Mouse (Mus musculus) neural tube, embryonic 11.5 days (tissue): ENCODE measurements around the gene Foxn2. TPM values are rescaled to one million over a fixed set of nuclear protein-coding genes. Genes with fewer than 3 reads are reported as not detected.

Source experiments
- ATAC-seq: fragments of 200-750 bp; cut with Nextera tagmentation; 2 replicates; pipeline ENCODE4 v1.8.0; 2017; ENCODE audit warnings: moderate number of reproducible peaks, mild to moderate bottlenecking, moderate TSS enrichment, moderate library complexity; ENCODE audit not compliant: insufficient read depth, low FRiP score, low TSS enrichment
- DNase-seq: peaks from one replicate; pipeline ENCODE4 v3.0.0-alpha.2; 2015; ENCODE audit warnings: low spot score
- H3K27ac ChIP-seq: fragments of 300-500 bp; sonication (generic); 2 replicates; pipeline ENCODE4 v1.5.1; 2014; ENCODE audit warnings: low read depth, mild to moderate bottlenecking, low read length
- H3K27me3 ChIP-seq: fragments of 300-500 bp; sonication (generic); 2 replicates; pipeline ENCODE4 v1.6.1; 2014; ENCODE audit warnings: mild to moderate bottlenecking, low read length, mixed read lengths; ENCODE audit not compliant: control insufficient read depth, insufficient read depth
- H3K36me3 ChIP-seq: fragments of 300-500 bp; sonication (generic); 2 replicates; pipeline ENCODE4 v1.6.1; 2014; ENCODE audit warnings: mild to moderate bottlenecking, low read length, moderate library complexity, mixed read lengths; ENCODE audit not compliant: control insufficient read depth, insufficient read depth
- H3K4me1 ChIP-seq: fragments of 300-500 bp; sonication (generic); 2 replicates; pipeline ENCODE4 v1.6.1; 2014; ENCODE audit warnings: low read length, mixed read lengths; ENCODE audit not compliant: control insufficient read depth, insufficient read depth
- H3K4me2 ChIP-seq: fragments of 300-500 bp; sonication (generic); 2 replicates; pipeline ENCODE4 v1.6.1; 2014; ENCODE audit warnings: low read depth, mild to moderate bottlenecking, moderate library complexity
- H3K4me3 ChIP-seq: fragments of 300-500 bp; sonication (generic); 2 replicates; pipeline ENCODE4 v1.5.1; 2014; ENCODE audit warnings: low read depth, low read length
- H3K9ac ChIP-seq: fragments of 300-500 bp; sonication (generic); 2 replicates; pipeline ENCODE4 v1.6.1; 2014; ENCODE audit warnings: mild to moderate bottlenecking, low read length
- H3K9me3 ChIP-seq: fragments of 300-500 bp; sonication (generic); 2 replicates; pipeline ENCODE4 v1.6.1; 2016; ENCODE audit warnings: low read length; ENCODE audit not compliant: control insufficient read depth
- WGBS: fragments of 180-500 bp; shearing (Covaris S2); extraction: QIAGEN DNeasy Blood & Tissue Kit; methylation state at CpG from one replicate; pipeline ENCODE4 v1.1.7; 2014; 5-methylcytosine and 5-hydroxymethylcytosine counted together
- polyA plus RNA-seq: library from polyadenylated mRNA; unstranded; fragments of >200 nt; fragmentation: Nextera tagmentation; extraction: Ambion mirVana; gene quantifications from 2 replicates; pipeline ENCODE4 v1.2.1, GENCODE M21; 2014

Foxn2 gene
- polyA plus RNA-seq, 1 experiment from 2014 or later = 8.3 TPM

GRCm38 (mm10) chr17:88405076-88405475 lies 35.4 kb upstream of the Foxn2 start:
- H3K27ac ChIP-seq = no peak overlapping the region
- 0 out of 2 replicates have a peak, but pooled peaks cover 2% of the 10 kb centered on the region for H3K4me1 ChIP-seq
- H3K9ac ChIP-seq = no peak overlapping the region
- no peaks in the 10 kb centered on the region for H3K36me3 ChIP-seq
- ATAC-seq (no peak), DNase-seq (peak; percentile 17)
- H3K4me2 ChIP-seq = 0 out of 2 replicates have a peak overlapping the region, but pooled peaks have one; percentile 3
- H3K9me3 ChIP-seq = no peaks in the 10 kb centered on the region
- 0 out of 2 replicates have a peak, but pooled peaks cover 3% of the 10 kb centered on the region for H3K27me3 ChIP-seq
- 33% methylated on average over 19 of the region's 19 CpGs for WGBS
- no peak overlapping the region; the same call in 1 of the 2 replicates for H3K4me3 ChIP-seq

GRCm38 (mm10) chr17:88409706-88410105 lies 30.8 kb upstream of the Foxn2 start:
- Histone ChIP-seq H3K36me3 (no peaks in the 10 kb centered on the region), H3K9ac (no peak overlapping the region), H3K4me2 (no peak overlapping the region), H3K9me3 (no peaks in the 10 kb centered on the region), H3K4me3 (no peak overlapping the region), H3K27ac (no peak overlapping the region), H3K27me3 (no peaks in the 10 kb centered on the region), H3K4me1 (no peaks in the 10 kb centered on the region)
- DNase-seq (no peak), ATAC-seq (no peak)
- WGBS = 86% methylated on average over 3 of the region's 3 CpGs

DNA sequence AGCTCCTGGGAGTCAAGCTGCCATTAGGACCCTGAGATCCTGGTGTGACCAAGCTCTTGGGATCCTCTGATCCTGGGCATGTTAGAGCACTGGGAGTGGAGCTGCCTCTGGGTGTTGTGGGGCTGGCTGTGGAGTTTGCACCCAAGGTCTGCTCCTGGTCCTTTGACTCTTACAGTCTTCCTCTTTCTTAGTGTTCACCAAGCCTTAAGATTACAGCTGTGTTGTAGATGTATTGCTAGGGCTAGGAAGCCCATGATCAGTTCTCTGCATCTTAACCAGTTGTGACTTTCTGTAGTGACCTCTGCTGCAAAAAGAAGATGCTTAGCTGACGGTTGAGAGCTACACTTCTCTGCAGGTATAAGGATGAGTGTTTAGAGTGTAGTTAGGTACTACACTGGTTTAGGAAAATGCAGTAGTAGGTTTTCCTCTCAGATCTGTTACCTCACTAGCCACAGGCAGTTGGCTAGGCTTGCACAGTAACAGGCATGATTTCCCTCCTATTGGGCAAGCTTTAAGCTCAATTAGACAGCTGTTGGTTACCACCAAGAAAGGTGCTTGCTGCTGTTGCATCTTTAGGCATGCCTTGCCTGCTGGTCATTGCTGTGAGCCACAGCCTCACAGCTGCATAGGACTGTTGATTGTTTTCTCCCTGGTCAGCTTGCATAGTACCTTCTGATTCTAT lies 27.2 kb upstream of the Foxn2 start:
- no peak overlapping the region for H3K4me2 ChIP-seq
- no peaks in the 10 kb centered on the region for H3K36me3 ChIP-seq
- no peak overlapping the region for H3K4me3 ChIP-seq
- 81% methylated on average over 1 of the region's 1 CpGs for WGBS
- ATAC-seq = no peak
- DNase-seq = no peak
- no peaks in the 10 kb centered on the region for H3K27me3 ChIP-seq
- H3K9ac ChIP-seq = no peak overlapping the region
- no peak overlapping the region for H3K27ac ChIP-seq
- no peaks in the 10 kb centered on the region for H3K4me1 ChIP-seq
- no peaks in the 10 kb centered on the region for H3K9me3 ChIP-seq

DNA sequence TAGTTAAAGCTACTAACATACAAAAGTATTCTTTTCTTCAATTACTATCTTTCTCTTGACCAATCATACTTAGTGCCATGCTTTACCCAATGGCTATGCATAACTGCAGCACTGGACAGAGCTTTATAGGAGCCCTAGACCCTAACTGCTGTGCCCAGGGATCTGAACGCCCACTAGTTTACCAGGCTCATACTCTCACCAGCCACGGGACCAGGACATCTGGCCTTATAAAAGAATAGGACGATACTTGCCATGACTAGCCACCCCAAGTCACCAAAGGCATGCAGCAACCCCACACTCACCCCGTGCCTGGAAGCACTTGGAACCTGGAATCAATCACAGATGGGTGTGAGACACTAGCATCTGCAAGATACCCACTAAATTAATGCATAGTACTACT lies 20.1 kb upstream of the Foxn2 start:
- Histone ChIP-seq H3K4me2 (no peak overlapping the region), H3K27me3 (no peaks in the 10 kb centered on the region), H3K27ac (no peak overlapping the region), H3K9me3 (no peaks in the 10 kb centered on the region), H3K36me3 (no peaks in the 10 kb centered on the region), H3K4me3 (no peak overlapping the region), H3K9ac (no peak overlapping the region), H3K4me1 (no peaks in the 10 kb centered on the region)
- ATAC-seq (no peak), DNase-seq (no peak)
- WGBS = 89% methylated on average over 4 of the region's 4 CpGs

DNA sequence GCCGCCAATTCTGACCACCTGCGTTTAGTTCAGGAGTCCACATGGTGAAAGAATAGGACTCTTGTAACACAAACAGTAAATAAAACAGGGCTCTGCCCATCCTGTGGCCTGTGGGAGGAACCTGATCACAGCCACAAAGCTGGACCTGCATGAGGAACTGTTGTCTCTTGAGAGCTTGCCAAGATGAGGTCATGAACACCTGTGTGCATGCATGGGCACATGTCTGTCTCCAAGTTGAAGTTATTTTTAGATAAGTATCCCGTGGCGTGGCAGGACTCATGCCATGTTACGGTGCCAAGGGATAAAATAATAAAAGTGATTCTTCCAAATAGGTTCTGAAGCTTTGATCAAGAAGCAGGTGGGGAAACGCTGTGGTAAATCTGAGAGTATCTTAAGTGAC lies 19.3 kb upstream of the Foxn2 start:
- H3K4me2 ChIP-seq = no peak overlapping the region
- H3K27ac ChIP-seq = no peak overlapping the region
- H3K4me3 ChIP-seq = no peak overlapping the region
- WGBS = 90% methylated on average over 6 of the region's 6 CpGs
- no peaks in the 10 kb centered on the region for H3K4me1 ChIP-seq
- no peaks in the 10 kb centered on the region for H3K27me3 ChIP-seq
- no peaks in the 10 kb centered on the region for H3K36me3 ChIP-seq
- no peak overlapping the region for H3K9ac ChIP-seq
- no peak for DNase-seq
- no peaks in the 10 kb centered on the region for H3K9me3 ChIP-seq
- no peak for ATAC-seq

GRCm38 (mm10) chr17:88430719-88431118 lies 9.8 kb upstream of the Foxn2 start:
- WGBS = 96% methylated on average over 2 of the region's 2 CpGs
- no peak for ATAC-seq

GRCm38 (mm10) chr17:88431486-88431885 lies 9.0 kb upstream of the Foxn2 start:
- H3K27ac ChIP-seq = no peak overlapping the region
- H3K36me3 ChIP-seq = no peaks in the 10 kb centered on the region
- no peak overlapping the region for H3K4me2 ChIP-seq
- WGBS = 92% methylated on average over 12 of the region's 12 CpGs
- H3K9me3 ChIP-seq = no peaks in the 10 kb centered on the region
- no peaks in the 10 kb centered on the region for H3K27me3 ChIP-seq
- H3K4me3 ChIP-seq = no peak overlapping the region
- DNase-seq (no peak), ATAC-seq (no peak)
- no peak overlapping the region for H3K9ac ChIP-seq
- H3K4me1 ChIP-seq = no peaks in the 10 kb centered on the region

More at GRCm38 (mm10) chr17:88430719-88431118, 9.8 kb upstream of the Foxn2 start:
- H3K27ac ChIP-seq = no peak overlapping the region
- no peaks in the 10 kb centered on the region for H3K36me3 ChIP-seq
- no peak overlapping the region for H3K9ac ChIP-seq
- H3K4me3 ChIP-seq = no peak overlapping the region
- DNase-seq = no peak
- no peaks in the 10 kb centered on the region for H3K4me1 ChIP-seq
- no peaks in the 10 kb centered on the region for H3K27me3 ChIP-seq
- H3K4me2 ChIP-seq = no peak overlapping the region
- H3K9me3 ChIP-seq = no peaks in the 10 kb centered on the region

GRCm38 (mm10) chr17:88431987-88432386 lies 8.5 kb upstream of the Foxn2 start:
- H3K4me3 ChIP-seq = no peak overlapping the region
- no peaks in the 10 kb centered on the region for H3K27me3 ChIP-seq
- 88% methylated on average over 10 of the region's 10 CpGs for WGBS
- ATAC-seq (no peak), DNase-seq (no peak)
- no peaks in the 10 kb centered on the region for H3K4me1 ChIP-seq
- no peak overlapping the region for H3K9ac ChIP-seq
- no peak overlapping the region for H3K4me2 ChIP-seq
- H3K36me3 ChIP-seq = no peaks in the 10 kb centered on the region
- H3K9me3 ChIP-seq = no peaks in the 10 kb centered on the region
- H3K27ac ChIP-seq = no peak overlapping the region

DNA sequence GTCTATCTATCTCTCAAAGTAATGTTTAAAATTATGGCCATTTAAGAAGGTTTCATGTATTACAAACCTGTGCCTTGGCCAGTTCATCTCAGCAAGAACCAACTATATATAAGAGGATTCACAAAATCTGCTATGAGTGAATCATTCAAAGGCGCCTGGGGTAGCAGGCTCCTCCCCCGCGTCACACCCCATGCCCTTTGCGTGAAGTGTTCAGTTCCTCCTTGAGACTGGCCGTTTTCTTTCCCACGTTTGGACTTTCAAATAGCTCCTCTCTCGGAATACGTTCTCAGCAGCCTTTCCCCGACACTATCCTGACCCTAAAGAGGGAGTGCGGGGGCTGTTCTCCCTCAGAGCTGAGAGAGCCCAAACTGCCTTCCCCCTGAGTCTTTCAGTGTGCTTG lies 5.2 kb upstream of the Foxn2 start:
- no peak for DNase-seq
- H3K4me1 ChIP-seq = no peaks in the 10 kb centered on the region
- no peaks in the 10 kb centered on the region for H3K36me3 ChIP-seq
- H3K9ac ChIP-seq = no peak overlapping the region
- no peak overlapping the region for H3K4me3 ChIP-seq
- H3K27ac ChIP-seq = no peak overlapping the region
- no peaks in the 10 kb centered on the region for H3K27me3 ChIP-seq
- WGBS = 83% methylated on average over 10 of the region's 10 CpGs
- H3K9me3 ChIP-seq = no peaks in the 10 kb centered on the region
- no peak overlapping the region for H3K4me2 ChIP-seq
- no peak for ATAC-seq
